Mouse (Mus musculus): Measurements from ENCODE around the gene 1700001C02Rik.
A peak's percentile ranks its signal among the peaks of the same experiment; 100 is the strongest.

The 1700001C02Rik gene

GRCm38 (mm10) chr5:30494606-30495005 lies 28.8 kb downstream of the 1700001C02Rik start:
- no peak for DNase-seq (ENCODE audit: low read depth, low spot score)

- DNase-seq (ENCODE audit: low read depth, low spot score) = no peak
Measured at GRCm38 (mm10) chr5:30495288-30495687, 29.4 kb downstream of the 1700001C02Rik start.

GRCm38 (mm10) chr5:30496821-30497220 lies 31.0 kb downstream of the 1700001C02Rik start:
- DNase-seq (ENCODE audit: low read depth, low spot score) = no peak

- DNase-seq (ENCODE audit: low read depth, low spot score) = peak; percentile 77
Measured at GRCm38 (mm10) chr5:30497299-30497698, 31.5 kb downstream of the 1700001C02Rik start.

GRCm38 (mm10) chr5:30513111-30513510 lies 47.3 kb downstream of the 1700001C02Rik start:
- no peak for DNase-seq (ENCODE audit: low read depth, low spot score)

GRCm38 (mm10) chr5:30516376-30516775 lies 50.5 kb downstream of the 1700001C02Rik start:
- no peak for DNase-seq (ENCODE audit: low read depth, low spot score)

- DNase-seq (ENCODE audit: low read depth, low spot score) = no peak
Measured at GRCm38 (mm10) chr5:30518108-30518507, 52.3 kb downstream of the 1700001C02Rik start.

GRCm38 (mm10) chr5:30518547-30518946 lies 52.7 kb downstream of the 1700001C02Rik start:
- no peak for DNase-seq (ENCODE audit: low read depth, low spot score)

- DNase-seq (ENCODE audit: low read depth, low spot score) = no peak
Measured at GRCm38 (mm10) chr5:30519494-30519893, 53.6 kb downstream of the 1700001C02Rik start.

- DNase-seq (ENCODE audit: low read depth, low spot score) = no peak
Measured at GRCm38 (mm10) chr5:30520214-30520732, 54.4 kb downstream of the 1700001C02Rik start.

GRCm38 (mm10) chr5:30522406-30522805 lies 56.6 kb downstream of the 1700001C02Rik start:
- no peak for DNase-seq (ENCODE audit: low read depth, low spot score)

- no peak for DNase-seq (ENCODE audit: low read depth, low spot score)
Measured at GRCm38 (mm10) chr5:30523131-30523530, 57.3 kb downstream of the 1700001C02Rik start.

GRCm38 (mm10) chr5:30524213-30524612 lies 58.4 kb downstream of the 1700001C02Rik start:
- no peak for DNase-seq (ENCODE audit: low read depth, low spot score)

GRCm38 (mm10) chr5:30525920-30526836 lies 60.3 kb downstream of the 1700001C02Rik start:
- DNase-seq (ENCODE audit: low read depth, low spot score) = no peak

GRCm38 (mm10) chr5:30527129-30527528 lies 61.3 kb downstream of the 1700001C02Rik start:
- DNase-seq (ENCODE audit: low read depth, low spot score) = no peak

GRCm38 (mm10) chr5:30528906-30529305 lies 63.1 kb downstream of the 1700001C02Rik start:
- DNase-seq (ENCODE audit: low read depth, low spot score) = no peak

All from mesoderm, embryonic 11.5 days (tissue).